Mouse (Mus musculus): ENCODE measurements around the gene Adprhl2.
A peak's percentile ranks its signal among the peaks of the same experiment; 100 is the strongest.

GRCm38 (mm10) chr4:126309211-126309921, 12.1 kb downstream of the Adprhl2 start:
- TF ChIP-seq CTCF (IDR thresholded peaks at IDR 0.05; ENCODE audit: extremely low read depth, insufficient read depth, insufficient read length, insufficient replicate concordance) (0 out of 2 replicates have a peak, but pooled peaks have one; percentile 8), POLR2A (IDR thresholded peaks at IDR 0.05; ENCODE audit: low read depth, low read length) (no peak)
